Mouse (Mus musculus): ENCODE measurements around the gene Cd164l2.

- TF ChIP-seq CHD2 (IDR thresholded peaks at IDR 0.05; ENCODE audit: low read depth, low read length) (no peak), HCFC1 (IDR thresholded peaks at IDR 0.05; ENCODE audit: borderline replicate concordance, insufficient read depth, low read length) (no peak), ZC3H11A (IDR thresholded peaks at IDR 0.05; ENCODE audit: borderline replicate concordance, low read depth, low read length) (no peak), MAFK (IDR thresholded peaks at IDR 0.05; ENCODE audit: insufficient read depth, low read depth, low read length) (no peak), ZNF384 (IDR thresholded peaks at IDR 0.05; ENCODE audit: low read depth, low read length) (no peak)
Measured at GRCm38 (mm10) chr4:133196852-133197251, 15.1 kb upstream of the Cd164l2 start.
